Mouse (Mus musculus): ENCODE measurements at regions not wholly inside any gene's neighbourhood (a gene's known extent, or its start where the extent isn't known, plus 50 kb on each side); places are given as distances from the start of the nearest gene placed in this dataset.

DNA sequence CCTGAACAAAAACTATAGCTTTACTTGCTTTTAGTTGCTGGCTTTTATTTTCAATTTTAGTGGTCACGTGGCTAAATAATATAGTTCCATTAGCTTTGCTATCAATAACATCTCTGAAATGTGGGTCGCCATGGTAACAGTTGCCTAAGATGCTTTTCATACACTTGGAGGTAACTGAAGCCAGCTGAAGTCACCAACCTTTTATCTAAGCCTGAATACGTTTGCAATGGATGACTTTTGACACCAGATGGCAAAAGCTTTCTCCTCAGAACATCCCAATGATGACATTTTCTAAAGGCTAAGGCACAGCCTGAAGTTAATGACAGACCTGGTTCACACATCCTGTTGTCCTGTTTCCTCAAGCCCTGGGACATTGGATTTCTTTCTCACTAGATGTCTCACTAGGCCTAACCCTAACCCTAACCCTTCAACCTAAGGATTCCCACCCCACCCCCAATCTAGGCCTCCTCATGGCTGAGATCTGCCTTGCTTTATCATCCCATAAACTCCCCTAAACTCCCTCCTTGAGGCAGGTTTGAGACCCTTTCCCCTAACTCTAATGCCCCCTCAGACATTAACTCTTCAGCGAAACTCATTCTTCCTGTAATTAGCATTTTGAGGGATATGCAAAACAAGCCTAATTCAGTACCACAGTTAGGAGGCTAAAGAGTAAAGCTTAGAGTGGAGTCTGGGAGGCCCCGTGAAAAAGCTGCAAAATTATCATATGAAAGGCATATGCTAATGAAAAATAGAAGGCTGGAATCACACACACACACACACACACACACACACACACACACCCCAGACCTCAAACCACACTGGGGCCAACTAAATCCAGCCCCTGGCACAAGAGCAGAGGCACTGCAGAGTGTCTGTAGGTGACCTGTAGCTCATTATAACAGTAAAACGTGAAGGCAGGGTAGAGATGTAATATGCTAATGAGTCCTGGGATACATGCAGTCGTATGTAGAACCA, 80.1 kb upstream of the H2afz start:
- DNase-seq (peak; percentile 70), ATAC-seq (ENCODE audit: low FRiP score, low TSS enrichment) (peak; percentile 78)
- H3K36me3 ChIP-seq (ENCODE audit: control insufficient read depth, insufficient read depth, low read length): no peaks in the 10 kb centered on the region
- no peaks in the 10 kb centered on the region for H3K9me3 ChIP-seq (ENCODE audit: control insufficient read depth, low read length)
- H3K27me3 ChIP-seq (ENCODE audit: control insufficient read depth, insufficient read depth, low read length): no peaks in the 10 kb centered on the region
- H3K4me3 ChIP-seq (replicated peaks; ENCODE audit: low read depth, low read length): no peak overlapping the region
- WGBS: 17% methylated on average over 7 of the region's 7 CpGs
- no peak overlapping the region for H3K9ac ChIP-seq (replicated peaks; ENCODE audit: low read length)
- peaks cover 22% of the 10 kb centered on the region for H3K4me1 ChIP-seq (ENCODE audit: control insufficient read depth, insufficient read depth, low read length)
- H3K4me2 ChIP-seq (ENCODE audit: low read length): peak overlapping the region; percentile 8; the same call in 1 of the 2 replicates
- H3K27ac ChIP-seq (replicated peaks; ENCODE audit: low read depth, low read length): peak overlapping the region; percentile 53

DNA sequence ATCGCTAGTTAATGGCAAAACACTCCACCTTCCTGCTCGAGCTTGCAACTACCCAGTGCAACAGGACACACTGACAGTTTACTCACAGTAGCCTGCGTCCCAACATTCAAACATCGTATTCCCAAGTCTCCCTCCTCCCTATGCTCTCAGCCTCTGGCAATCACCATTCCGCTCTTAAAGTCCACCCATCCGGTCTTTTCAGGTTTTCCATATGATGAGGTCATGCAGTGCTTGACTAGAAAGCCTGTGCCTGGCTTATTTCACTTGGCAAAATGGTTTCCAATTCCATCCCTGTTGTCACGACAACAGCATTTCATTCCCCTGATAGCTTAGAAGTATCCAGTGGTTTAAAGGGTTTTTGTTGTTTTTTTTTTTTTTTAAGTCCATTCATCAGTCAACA, 79.1 kb upstream of the H2afz start:
- Histone ChIP-seq H3K27ac (replicated peaks; ENCODE audit: low read depth, low read length) (peak overlapping the region; percentile 53), H3K4me2 (ENCODE audit: low read length) (peak overlapping the region; percentile 8; the same call in 1 of the 2 replicates), H3K9ac (replicated peaks; ENCODE audit: low read length) (no peak overlapping the region), H3K4me1 (ENCODE audit: control insufficient read depth, insufficient read depth, low read length) (peaks cover 18% of the 10 kb centered on the region), H3K27me3 (ENCODE audit: control insufficient read depth, insufficient read depth, low read length) (no peaks in the 10 kb centered on the region), H3K9me3 (ENCODE audit: control insufficient read depth, low read length) (no peaks in the 10 kb centered on the region), H3K4me3 (replicated peaks; ENCODE audit: low read depth, low read length) (no peak overlapping the region), H3K36me3 (ENCODE audit: control insufficient read depth, insufficient read depth, low read length) (no peaks in the 10 kb centered on the region)
- DNase-seq (peak; percentile 72), ATAC-seq (ENCODE audit: low FRiP score, low TSS enrichment) (peak; percentile 28; the same call in 1 of the 2 replicates)
- 20% methylated on average over 7 of the region's 7 CpGs for WGBS

DNA sequence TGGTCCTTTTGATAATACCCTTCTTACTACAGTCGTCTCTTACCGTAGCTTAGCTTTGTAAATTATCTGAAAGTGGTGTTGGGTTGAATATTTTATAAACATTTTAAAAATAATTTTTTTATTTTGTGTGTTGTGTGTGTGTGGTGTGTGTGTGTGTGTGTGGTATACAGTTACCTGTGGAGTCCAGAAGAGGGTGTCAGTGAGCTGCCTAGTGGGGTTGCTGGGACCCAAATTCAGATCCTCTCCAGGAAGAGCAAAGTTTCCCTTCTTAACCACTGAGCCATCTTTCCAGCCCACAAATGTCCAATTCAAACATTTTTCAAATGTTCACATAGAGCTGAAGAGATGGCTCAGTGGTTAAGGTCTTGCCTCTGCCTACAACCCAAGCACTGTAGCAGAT, 78.4 kb upstream of the H2afz start:
- no peak overlapping the region for H3K9ac ChIP-seq (replicated peaks; ENCODE audit: low read length)
- no peaks in the 10 kb centered on the region for H3K27me3 ChIP-seq (ENCODE audit: control insufficient read depth, insufficient read depth, low read length)
- no peak overlapping the region for H3K4me2 ChIP-seq (ENCODE audit: low read length)
- WGBS: 63% methylated on average over 2 of the region's 2 CpGs
- no peak overlapping the region for H3K27ac ChIP-seq (replicated peaks; ENCODE audit: low read depth, low read length)
- H3K4me1 ChIP-seq (ENCODE audit: control insufficient read depth, insufficient read depth, low read length): peaks cover 16% of the 10 kb centered on the region
- no peaks in the 10 kb centered on the region for H3K36me3 ChIP-seq (ENCODE audit: control insufficient read depth, insufficient read depth, low read length)
- no peak for ATAC-seq (ENCODE audit: low FRiP score, low TSS enrichment)
- DNase-seq: no peak
- H3K9me3 ChIP-seq (ENCODE audit: control insufficient read depth, low read length): no peaks in the 10 kb centered on the region
- H3K4me3 ChIP-seq (replicated peaks; ENCODE audit: low read depth, low read length): no peak overlapping the region

GRCm38 (mm10) chr3:137789671-137790070, 74.6 kb upstream of the H2afz start:
- Histone ChIP-seq H3K4me1 (ENCODE audit: control insufficient read depth, insufficient read depth, low read length) (peaks cover 7% of the 10 kb centered on the region), H3K4me3 (replicated peaks; ENCODE audit: low read depth, low read length) (no peak overlapping the region), H3K4me2 (ENCODE audit: low read length) (no peak overlapping the region), H3K9me3 (ENCODE audit: control insufficient read depth, low read length) (no peaks in the 10 kb centered on the region), H3K9ac (replicated peaks; ENCODE audit: low read length) (no peak overlapping the region), H3K27me3 (ENCODE audit: control insufficient read depth, insufficient read depth, low read length) (no peaks in the 10 kb centered on the region), H3K27ac (replicated peaks; ENCODE audit: low read depth, low read length) (no peak overlapping the region), H3K36me3 (ENCODE audit: control insufficient read depth, insufficient read depth, low read length) (no peaks in the 10 kb centered on the region)
- 63% methylated on average over 6 of the region's 6 CpGs for WGBS
- no peak for ATAC-seq (ENCODE audit: low FRiP score, low TSS enrichment)
- peak; percentile 59 for DNase-seq

- Histone ChIP-seq H3K9me3 (ENCODE audit: control insufficient read depth, low read length) (no peaks in the 10 kb centered on the region), H3K36me3 (ENCODE audit: control insufficient read depth, insufficient read depth, low read length) (no peaks in the 10 kb centered on the region), H3K27ac (replicated peaks; ENCODE audit: low read depth, low read length) (no peak overlapping the region), H3K4me2 (ENCODE audit: low read length) (no peak overlapping the region), H3K9ac (replicated peaks; ENCODE audit: low read length) (no peak overlapping the region), H3K4me3 (replicated peaks; ENCODE audit: low read depth, low read length) (no peak overlapping the region), H3K4me1 (ENCODE audit: control insufficient read depth, insufficient read depth, low read length) (no peaks in the 10 kb centered on the region; the same call in 1 of the 2 replicates), H3K27me3 (ENCODE audit: control insufficient read depth, insufficient read depth, low read length) (no peaks in the 10 kb centered on the region)
- DNase-seq (no peak), ATAC-seq (ENCODE audit: low FRiP score, low TSS enrichment) (no peak)
- 89% methylated on average over 7 of the region's 7 CpGs for WGBS
These were observed 73.9 kb upstream of the H2afz start for GRCm38 (mm10) chr3:137790340-137790739.

DNA sequence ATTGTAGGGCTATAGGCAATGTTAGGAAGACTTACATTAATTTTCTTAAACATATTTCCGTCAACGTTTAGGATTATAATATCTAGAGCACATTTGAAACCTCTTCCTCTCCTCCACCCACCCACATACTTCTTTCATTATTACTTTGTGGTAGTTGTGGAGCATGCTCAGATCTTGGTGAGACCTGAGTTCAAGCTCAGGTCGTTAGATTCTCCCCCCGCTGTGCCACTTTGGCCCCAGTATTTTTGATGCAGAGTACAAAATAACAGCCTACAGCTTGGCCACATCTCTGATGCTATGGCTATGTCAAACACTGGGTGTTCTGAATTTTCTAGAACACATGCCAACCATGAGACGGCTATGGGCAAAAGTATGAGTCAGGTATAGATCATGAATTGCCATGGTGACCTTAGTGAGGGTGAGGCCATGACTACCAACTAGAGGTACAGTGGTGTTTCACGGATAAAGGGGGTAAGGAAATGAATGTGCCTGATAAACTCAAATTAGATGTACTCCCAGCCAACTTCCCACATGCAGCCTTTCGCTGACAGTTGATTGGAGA, 68.5 kb upstream of the H2afz start:
- no peak overlapping the region for H3K27ac ChIP-seq (replicated peaks; ENCODE audit: low read depth, low read length)
- no peak for DNase-seq
- no peaks in the 10 kb centered on the region for H3K4me1 ChIP-seq (ENCODE audit: control insufficient read depth, insufficient read depth, low read length)
- WGBS: 93% methylated on average over 7 of the region's 7 CpGs
- H3K27me3 ChIP-seq (ENCODE audit: control insufficient read depth, insufficient read depth, low read length): no peaks in the 10 kb centered on the region
- H3K4me3 ChIP-seq (replicated peaks; ENCODE audit: low read depth, low read length): no peak overlapping the region
- H3K36me3 ChIP-seq (ENCODE audit: control insufficient read depth, insufficient read depth, low read length): no peaks in the 10 kb centered on the region
- no peak overlapping the region for H3K9ac ChIP-seq (replicated peaks; ENCODE audit: low read length)
- H3K4me2 ChIP-seq (ENCODE audit: low read length): no peak overlapping the region
- no peak for ATAC-seq (ENCODE audit: low FRiP score, low TSS enrichment)
- H3K9me3 ChIP-seq (ENCODE audit: control insufficient read depth, low read length): no peaks in the 10 kb centered on the region

DNA sequence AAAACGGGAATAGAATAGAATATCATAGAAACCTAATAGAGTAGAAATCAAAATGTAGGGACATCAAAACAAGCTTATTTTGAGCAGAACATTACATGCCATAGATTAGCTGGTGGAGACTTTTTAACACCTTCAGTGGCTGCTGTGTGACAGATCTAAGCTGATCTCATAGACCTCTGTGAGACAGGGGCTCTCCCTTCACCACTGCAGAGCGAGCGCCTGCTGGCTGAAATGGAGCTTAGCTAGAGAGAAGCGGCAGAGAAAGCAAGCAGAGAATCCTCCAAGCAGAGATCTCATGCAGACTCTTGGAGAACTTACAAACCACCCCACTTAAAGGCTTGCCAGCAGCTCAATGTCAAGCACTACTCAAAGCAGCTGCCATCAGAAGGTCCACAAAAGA, 65.5 kb upstream of the H2afz start:
- Histone ChIP-seq H3K4me3 (replicated peaks; ENCODE audit: low read depth, low read length) (no peak overlapping the region), H3K27me3 (ENCODE audit: control insufficient read depth, insufficient read depth, low read length) (no peaks in the 10 kb centered on the region), H3K36me3 (ENCODE audit: control insufficient read depth, insufficient read depth, low read length) (no peaks in the 10 kb centered on the region), H3K9ac (replicated peaks; ENCODE audit: low read length) (no peak overlapping the region), H3K4me2 (ENCODE audit: low read length) (no peak overlapping the region), H3K4me1 (ENCODE audit: control insufficient read depth, insufficient read depth, low read length) (no peaks in the 10 kb centered on the region), H3K9me3 (ENCODE audit: control insufficient read depth, low read length) (no peaks in the 10 kb centered on the region), H3K27ac (replicated peaks; ENCODE audit: low read depth, low read length) (no peak overlapping the region)
- DNase-seq: no peak
- no peak for ATAC-seq (ENCODE audit: low FRiP score, low TSS enrichment)
- WGBS: 77% methylated on average over 4 of the region's 4 CpGs

DNA sequence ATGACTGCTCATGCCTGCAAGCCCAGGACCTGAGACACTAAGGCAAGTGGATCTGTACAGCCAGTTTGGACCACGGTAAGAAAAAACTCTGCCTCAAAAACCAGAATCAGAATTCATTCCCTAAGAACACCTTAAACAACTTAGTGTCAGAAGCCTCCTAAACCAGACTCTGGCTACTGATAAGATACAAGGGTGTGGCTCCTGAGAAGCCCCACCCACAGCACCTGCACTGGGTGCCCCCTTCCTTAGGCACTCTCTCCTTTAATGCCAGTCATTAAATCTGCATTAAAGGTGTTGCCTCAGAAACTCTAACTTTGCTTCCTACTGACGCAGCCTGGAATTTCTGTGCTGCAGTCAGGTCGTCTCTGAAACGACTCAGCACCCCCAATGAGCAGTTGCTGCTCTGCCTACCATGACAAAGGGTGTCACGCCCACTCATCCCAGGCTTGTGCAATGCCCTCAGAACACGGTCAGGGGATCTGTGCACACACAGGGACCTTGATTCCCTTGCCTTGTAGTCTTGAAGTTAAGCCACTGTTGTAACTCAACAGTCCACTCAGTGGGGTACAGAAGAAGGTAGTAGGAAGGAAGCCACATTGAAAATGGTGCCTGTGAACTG, 62.8 kb upstream of the H2afz start:
- no peak for DNase-seq
- Histone ChIP-seq H3K9me3 (ENCODE audit: control insufficient read depth, low read length) (no peaks in the 10 kb centered on the region), H3K9ac (replicated peaks; ENCODE audit: low read length) (no peak overlapping the region), H3K4me2 (ENCODE audit: low read length) (no peak overlapping the region), H3K36me3 (ENCODE audit: control insufficient read depth, insufficient read depth, low read length) (no peaks in the 10 kb centered on the region), H3K27me3 (ENCODE audit: control insufficient read depth, insufficient read depth, low read length) (no peaks in the 10 kb centered on the region), H3K4me3 (replicated peaks; ENCODE audit: low read depth, low read length) (no peak overlapping the region), H3K27ac (replicated peaks; ENCODE audit: low read depth, low read length) (no peak overlapping the region), H3K4me1 (ENCODE audit: control insufficient read depth, insufficient read depth, low read length) (no peaks in the 10 kb centered on the region)
- ATAC-seq (ENCODE audit: low FRiP score, low TSS enrichment): no peak
- 54% methylated on average over 6 of the region's 6 CpGs for WGBS

Measured in midbrain, embryonic 14.5 days (tissue).